Mouse (Mus musculus) adrenal gland, adult 18-20 months (tissue): Measurements from ENCODE around the gene Sox5. TPM values are rescaled to one million over a fixed set of nuclear protein-coding genes. Genes with fewer than 3 reads are reported as not detected.

Source experiments
- DNase-seq, 2 experiments: peaks; one replicate each; pipeline ENCODE4 v3.0.0; 2021 to 2022; ENCODE audit warnings: low spot score in 2 of 2
- total RNA-seq, 2 experiments: library from RNA; stranded (reverse); gene quantifications; 1 replicate in 1 of 2; 2 replicates in 1 of 2; pipeline ENCODE4 v1.2.3; 2021

Sox5 gene
- total RNA-seq, 2 experiments from 2014 or later: 10.9 to 16.5 TPM

- peak in 1 of 2 experiments; percentile 48 for DNase-seq
Observed at GRCm38 (mm10) chr6:144772985-144773384, 8.8 kb downstream of the Sox5 start.

GRCm38 (mm10) chr6:144772175-144772918 is 9.4 kb downstream of the Sox5 start:
- no peak for DNase-seq

GRCm38 (mm10) chr6:144769060-144769459 is 12.7 kb downstream of the Sox5 start:
- no peak for DNase-seq

- DNase-seq: no peak
Observed at GRCm38 (mm10) chr6:144761902-144762301, 19.9 kb downstream of the Sox5 start.

- no peak for DNase-seq
Observed at GRCm38 (mm10) chr6:144759193-144759592, 22.6 kb downstream of the Sox5 start.

GRCm38 (mm10) chr6:144757414-144757813 is 24.4 kb downstream of the Sox5 start:
- DNase-seq: no peak

GRCm38 (mm10) chr6:144756444-144756843 is 25.3 kb downstream of the Sox5 start:
- no peak for DNase-seq

GRCm38 (mm10) chr6:144755304-144755703 is 26.5 kb downstream of the Sox5 start:
- DNase-seq: no peak

GRCm38 (mm10) chr6:144754366-144754765 is 27.4 kb downstream of the Sox5 start:
- DNase-seq: no peak

- no peak for DNase-seq
Observed at GRCm38 (mm10) chr6:144753963-144754296, 27.8 kb downstream of the Sox5 start.

- DNase-seq: no peak
Observed at GRCm38 (mm10) chr6:144753225-144753962, 28.4 kb downstream of the Sox5 start.

- DNase-seq: no peak
Observed at GRCm38 (mm10) chr6:144751581-144751980, 30.2 kb downstream of the Sox5 start.

- DNase-seq: no peak
Observed at GRCm38 (mm10) chr6:144750197-144750596, 31.6 kb downstream of the Sox5 start.

- no peak for DNase-seq
Observed at GRCm38 (mm10) chr6:144746436-144746835, 35.3 kb downstream of the Sox5 start.

- DNase-seq: no peak
Observed at GRCm38 (mm10) chr6:144742559-144742958, 39.2 kb downstream of the Sox5 start.

GRCm38 (mm10) chr6:144741080-144741655 is 40.6 kb downstream of the Sox5 start:
- no peak for DNase-seq

- no peak for DNase-seq
Observed at GRCm38 (mm10) chr6:144740343-144740742, 41.4 kb downstream of the Sox5 start.

- no peak for DNase-seq
Observed at GRCm38 (mm10) chr6:144739753-144740152, 42.0 kb downstream of the Sox5 start.

GRCm38 (mm10) chr6:144737786-144738185 is 44.0 kb downstream of the Sox5 start:
- DNase-seq: no peak

- DNase-seq: no peak
Observed at GRCm38 (mm10) chr6:144731251-144731970, 50.4 kb downstream of the Sox5 start.

- no peak for DNase-seq
Observed at GRCm38 (mm10) chr6:144723530-144724144, 58.1 kb downstream of the Sox5 start.
